Mouse (Mus musculus): ENCODE results near the gene Nrm. TPM values are rescaled to one million over a fixed set of nuclear protein-coding genes. Genes with fewer than 3 reads are reported as not detected.

The Nrm gene
- polyA plus RNA-seq, 1 experiment from 2014 or later: 48.1 TPM

DNA sequence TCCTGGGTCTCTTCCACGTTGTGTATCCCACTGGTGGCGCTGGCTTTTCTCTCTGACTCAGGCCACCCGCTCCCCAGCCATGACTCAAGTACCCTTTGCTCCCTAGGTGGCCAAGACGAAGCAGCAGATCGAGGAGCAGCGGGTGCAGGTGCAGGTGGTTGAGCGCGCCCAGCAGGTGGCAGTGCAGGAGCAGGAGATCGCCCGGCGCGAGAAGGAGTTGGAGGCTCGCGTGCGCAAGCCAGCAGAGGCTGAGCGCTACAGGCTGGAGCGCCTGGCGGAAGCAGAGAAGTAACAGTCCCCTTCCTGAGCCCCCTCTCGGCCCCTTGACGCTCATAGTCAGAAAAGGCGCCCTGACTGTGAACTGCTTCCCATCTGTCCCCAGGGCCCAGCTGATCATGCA, 31.4 kb upstream of the Nrm start:
- Histone ChIP-seq H3K27me3 (ENCODE audit: control insufficient read depth, insufficient read depth, low read length) (no peaks in the 10 kb centered on the region), H3K4me3 (ENCODE audit: low read depth, low read length) (no peak overlapping the region), H3K9me3 (replicated peaks; ENCODE audit: control insufficient read depth, low read length) (no peaks in the 10 kb centered on the region), H3K4me2 (no peak overlapping the region; the same call in 1 of the 2 replicates), H3K27ac (ENCODE audit: low read depth, low read length) (0 out of 2 replicates have a peak overlapping the region, but pooled peaks have one; percentile 24), H3K36me3 (ENCODE audit: control insufficient read depth, insufficient read depth, low read length) (peaks cover 41% of the 10 kb centered on the region), H3K9ac (ENCODE audit: low read depth, low read length) (no peak overlapping the region), H3K4me1 (ENCODE audit: control insufficient read depth, insufficient read depth, low read length) (peaks cover 1% of the 10 kb centered on the region)
- WGBS (ENCODE audit: insufficient replicate concordance): 2% methylated on average over 21 of the region's 21 CpGs
- ATAC-seq (replicated peaks; ENCODE audit: insufficient number of reproducible peaks, low FRiP score, low TSS enrichment): peak; percentile 60

DNA sequence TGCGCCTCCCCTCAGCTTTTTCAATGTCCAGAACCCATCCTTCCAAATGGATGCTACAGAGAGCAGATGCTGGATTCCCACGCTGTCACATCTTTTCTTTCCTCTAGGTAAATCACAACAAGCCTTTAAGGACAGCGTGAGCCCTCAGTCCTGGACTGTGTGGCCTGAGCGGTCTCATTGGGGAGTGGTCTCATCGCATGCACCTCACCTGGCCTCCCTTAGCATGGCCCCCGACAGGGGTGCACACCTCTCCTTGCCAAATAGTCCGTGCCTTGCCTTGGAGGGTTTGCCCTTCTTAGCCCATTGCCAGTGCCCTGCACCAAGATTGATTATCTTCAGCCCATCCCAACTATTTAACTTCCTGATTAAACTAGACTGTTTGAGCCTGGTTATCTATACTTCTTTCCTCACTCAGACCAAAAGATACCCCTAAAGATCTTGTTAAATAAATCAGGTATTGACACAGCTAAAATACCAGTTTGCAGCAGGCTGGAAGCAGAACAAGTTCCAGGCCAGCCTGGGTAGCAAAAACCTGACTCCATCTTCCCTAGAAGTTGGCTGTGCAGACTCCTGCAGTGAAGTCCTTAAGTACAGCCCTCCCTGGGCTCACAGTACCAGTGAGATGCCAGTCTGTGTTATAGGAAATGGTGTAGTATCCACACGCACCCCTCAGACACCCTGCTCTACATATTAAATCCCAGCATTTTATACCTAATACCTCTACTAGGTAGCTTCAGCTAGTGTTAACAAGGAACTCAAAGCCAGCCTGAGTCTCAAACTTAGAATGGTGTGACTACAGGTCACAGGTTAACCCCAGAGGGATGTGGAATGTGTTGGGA, 28.5 kb upstream of the Nrm start:
- no peak overlapping the region for H3K27ac ChIP-seq (ENCODE audit: low read depth, low read length)
- H3K4me2 ChIP-seq: no peak overlapping the region
- no peaks in the 10 kb centered on the region for H3K9me3 ChIP-seq (replicated peaks; ENCODE audit: control insufficient read depth, low read length)
- ATAC-seq (replicated peaks; ENCODE audit: insufficient number of reproducible peaks, low FRiP score, low TSS enrichment): no peak
- H3K4me1 ChIP-seq (ENCODE audit: control insufficient read depth, insufficient read depth, low read length): peaks cover 15% of the 10 kb centered on the region
- H3K4me3 ChIP-seq (ENCODE audit: low read depth, low read length): no peak overlapping the region
- no peak overlapping the region for H3K9ac ChIP-seq (ENCODE audit: low read depth, low read length)
- no peaks in the 10 kb centered on the region for H3K27me3 ChIP-seq (ENCODE audit: control insufficient read depth, insufficient read depth, low read length)
- WGBS (ENCODE audit: insufficient replicate concordance): 62% methylated on average over 8 of the region's 8 CpGs
- H3K36me3 ChIP-seq (ENCODE audit: control insufficient read depth, insufficient read depth, low read length): peaks cover 48% of the 10 kb centered on the region

DNA sequence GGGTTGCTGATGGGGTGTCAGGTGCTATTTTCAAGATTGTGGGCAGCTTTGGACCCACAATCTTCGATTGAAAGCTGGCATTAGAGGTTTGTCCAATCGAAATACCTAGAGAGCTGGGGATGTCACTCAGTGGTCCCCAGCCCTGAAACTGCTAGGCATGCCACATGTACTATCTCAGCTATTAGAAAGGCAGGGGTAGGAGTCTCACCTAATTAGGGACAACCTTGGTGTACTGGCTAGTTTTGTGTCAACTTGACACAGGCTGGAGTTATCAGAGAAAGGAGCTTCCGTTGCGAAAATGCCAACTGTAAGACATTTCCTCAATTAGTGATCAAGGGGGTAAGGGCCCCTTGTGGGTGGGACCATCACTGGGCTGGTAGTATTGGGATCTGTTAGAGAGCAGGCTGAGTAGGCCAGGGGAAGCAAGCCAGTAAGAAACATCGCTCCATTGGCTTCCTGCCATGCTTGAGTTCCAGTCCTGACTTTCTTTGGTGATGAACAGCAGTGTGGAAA, 27.8 kb upstream of the Nrm start:
- WGBS (ENCODE audit: insufficient replicate concordance): 23% methylated on average over 5 of the region's 5 CpGs
- H3K4me3 ChIP-seq (ENCODE audit: low read depth, low read length): no peak overlapping the region
- H3K4me1 ChIP-seq (ENCODE audit: control insufficient read depth, insufficient read depth, low read length): peaks cover 15% of the 10 kb centered on the region
- no peak overlapping the region for H3K4me2 ChIP-seq
- H3K9me3 ChIP-seq (replicated peaks; ENCODE audit: control insufficient read depth, low read length): no peaks in the 10 kb centered on the region
- no peak overlapping the region for H3K27ac ChIP-seq (ENCODE audit: low read depth, low read length)
- no peaks in the 10 kb centered on the region for H3K27me3 ChIP-seq (ENCODE audit: control insufficient read depth, insufficient read depth, low read length)
- no peak overlapping the region for H3K9ac ChIP-seq (ENCODE audit: low read depth, low read length)
- peaks cover 41% of the 10 kb centered on the region for H3K36me3 ChIP-seq (ENCODE audit: control insufficient read depth, insufficient read depth, low read length)
- no peak for ATAC-seq (replicated peaks; ENCODE audit: insufficient number of reproducible peaks, low FRiP score, low TSS enrichment)

DNA sequence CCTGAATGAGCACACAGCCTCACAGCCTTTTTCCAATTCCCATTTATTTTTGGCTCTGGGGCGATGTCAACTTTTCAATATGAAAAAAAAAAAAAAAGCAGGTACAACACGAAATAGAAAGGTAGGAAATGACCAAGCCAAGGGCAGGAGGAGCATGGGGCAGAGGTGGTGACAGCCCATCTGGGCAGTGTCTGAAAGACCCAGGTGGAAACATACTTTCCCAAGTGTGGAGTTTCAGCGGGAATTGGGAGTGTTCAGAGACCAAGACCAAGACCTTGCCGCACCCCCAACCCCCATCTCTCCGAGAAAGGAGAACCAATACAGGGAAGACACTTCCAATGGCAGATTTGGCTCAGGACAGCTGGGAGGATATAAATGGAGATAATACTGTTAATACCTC, 27.2 kb upstream of the Nrm start:
- Histone ChIP-seq H3K9ac (ENCODE audit: low read depth, low read length) (no peak overlapping the region), H3K4me3 (ENCODE audit: low read depth, low read length) (no peak overlapping the region), H3K9me3 (replicated peaks; ENCODE audit: control insufficient read depth, low read length) (no peaks in the 10 kb centered on the region), H3K27me3 (ENCODE audit: control insufficient read depth, insufficient read depth, low read length) (no peaks in the 10 kb centered on the region), H3K27ac (ENCODE audit: low read depth, low read length) (no peak overlapping the region), H3K4me2 (no peak overlapping the region; the same call in 1 of the 2 replicates), H3K4me1 (ENCODE audit: control insufficient read depth, insufficient read depth, low read length) (peaks cover 15% of the 10 kb centered on the region), H3K36me3 (ENCODE audit: control insufficient read depth, insufficient read depth, low read length) (peaks cover 41% of the 10 kb centered on the region)
- 59% methylated on average over 5 of the region's 5 CpGs for WGBS (ENCODE audit: insufficient replicate concordance)
- no peak for ATAC-seq (replicated peaks; ENCODE audit: insufficient number of reproducible peaks, low FRiP score, low TSS enrichment)

DNA sequence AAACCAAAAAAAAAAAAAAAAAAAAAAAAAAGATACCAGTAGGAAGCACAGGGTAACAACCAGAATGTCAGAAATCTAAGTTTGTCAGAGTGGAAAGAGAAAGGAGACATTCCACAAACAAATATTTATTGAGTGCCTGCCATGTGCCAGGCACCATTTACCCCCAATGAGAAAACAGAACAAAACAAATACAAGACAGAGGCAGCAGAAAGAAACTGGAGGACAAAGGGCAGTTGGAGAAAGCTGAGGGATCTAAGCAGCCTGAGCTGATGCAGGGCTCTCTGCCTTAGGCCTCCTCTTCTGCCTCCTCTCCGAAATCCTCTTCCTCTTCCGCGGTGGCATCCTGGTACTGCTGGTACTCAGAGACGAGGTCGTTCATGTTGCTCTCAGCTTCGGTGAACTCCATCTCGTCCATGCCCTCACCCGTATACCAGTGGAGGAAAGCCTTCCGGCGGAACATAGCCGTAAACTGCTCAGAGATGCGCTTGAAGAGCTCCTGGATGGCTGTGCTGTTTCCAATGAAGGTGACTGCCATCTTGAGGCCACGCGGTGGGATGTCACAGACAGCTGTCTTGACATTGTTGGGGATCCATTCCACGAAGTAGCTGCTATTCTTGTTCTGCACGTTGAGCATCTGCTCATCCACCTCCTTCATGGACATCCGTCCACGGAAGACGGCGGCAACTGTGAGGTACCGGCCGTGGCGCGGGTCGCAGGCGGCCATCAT, 26.3 kb upstream of the Nrm start:
- H3K9me3 ChIP-seq (replicated peaks; ENCODE audit: control insufficient read depth, low read length): no peaks in the 10 kb centered on the region
- no peaks in the 10 kb centered on the region for H3K27me3 ChIP-seq (ENCODE audit: control insufficient read depth, insufficient read depth, low read length)
- peaks cover 41% of the 10 kb centered on the region for H3K36me3 ChIP-seq (ENCODE audit: control insufficient read depth, insufficient read depth, low read length)
- H3K9ac ChIP-seq (ENCODE audit: low read depth, low read length): peak overlapping the region; percentile 46
- peak overlapping the region; percentile 90 for H3K4me3 ChIP-seq (ENCODE audit: low read depth, low read length)
- WGBS (ENCODE audit: insufficient replicate concordance): 80% methylated on average over 26 of the region's 26 CpGs
- ATAC-seq (replicated peaks; ENCODE audit: insufficient number of reproducible peaks, low FRiP score, low TSS enrichment): no peak
- peaks cover 19% of the 10 kb centered on the region for H3K4me1 ChIP-seq (ENCODE audit: control insufficient read depth, insufficient read depth, low read length)
- peak overlapping the region; percentile 41 for H3K27ac ChIP-seq (ENCODE audit: low read depth, low read length)
- peak overlapping the region; percentile 75 for H3K4me2 ChIP-seq

DNA sequence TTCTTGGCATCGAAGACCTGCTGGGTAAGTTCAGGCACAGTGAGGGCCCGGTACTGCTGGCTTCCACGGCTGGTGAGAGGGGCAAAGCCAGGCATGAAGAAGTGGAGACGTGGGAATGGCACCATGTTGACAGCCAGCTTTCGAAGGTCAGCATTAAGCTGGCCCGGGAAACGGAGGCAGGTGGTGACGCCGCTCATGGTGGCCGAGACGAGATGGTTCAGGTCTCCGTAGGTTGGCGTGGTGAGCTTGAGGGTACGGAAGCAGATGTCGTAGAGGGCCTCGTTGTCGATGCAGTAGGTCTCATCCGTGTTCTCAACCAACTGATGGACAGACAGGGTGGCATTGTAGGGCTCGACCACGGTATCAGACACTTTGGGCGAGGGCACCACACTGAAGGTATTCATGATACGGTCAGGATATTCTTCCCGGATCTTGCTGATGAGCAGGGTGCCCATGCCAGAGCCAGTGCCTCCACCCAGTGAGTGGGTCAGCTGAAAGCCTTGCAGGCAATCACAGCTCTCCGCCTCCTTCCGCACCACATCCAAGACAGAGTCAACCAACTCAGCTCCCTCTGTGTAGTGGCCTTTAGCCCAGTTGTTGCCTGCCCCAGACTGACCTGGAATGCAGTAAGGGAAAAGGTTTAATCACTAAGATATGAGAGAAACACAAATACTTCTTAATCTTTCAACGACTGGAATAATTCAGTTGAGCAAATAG, 25.5 kb upstream of the Nrm start:
- whole genome bisulfite sequencing (ENCODE audit: insufficient replicate concordance): 83% methylated on average over 26 of the region's 26 CpGs
- H3K9ac ChIP-seq (ENCODE audit: low read depth, low read length): peak overlapping the region; percentile 100

DNA sequence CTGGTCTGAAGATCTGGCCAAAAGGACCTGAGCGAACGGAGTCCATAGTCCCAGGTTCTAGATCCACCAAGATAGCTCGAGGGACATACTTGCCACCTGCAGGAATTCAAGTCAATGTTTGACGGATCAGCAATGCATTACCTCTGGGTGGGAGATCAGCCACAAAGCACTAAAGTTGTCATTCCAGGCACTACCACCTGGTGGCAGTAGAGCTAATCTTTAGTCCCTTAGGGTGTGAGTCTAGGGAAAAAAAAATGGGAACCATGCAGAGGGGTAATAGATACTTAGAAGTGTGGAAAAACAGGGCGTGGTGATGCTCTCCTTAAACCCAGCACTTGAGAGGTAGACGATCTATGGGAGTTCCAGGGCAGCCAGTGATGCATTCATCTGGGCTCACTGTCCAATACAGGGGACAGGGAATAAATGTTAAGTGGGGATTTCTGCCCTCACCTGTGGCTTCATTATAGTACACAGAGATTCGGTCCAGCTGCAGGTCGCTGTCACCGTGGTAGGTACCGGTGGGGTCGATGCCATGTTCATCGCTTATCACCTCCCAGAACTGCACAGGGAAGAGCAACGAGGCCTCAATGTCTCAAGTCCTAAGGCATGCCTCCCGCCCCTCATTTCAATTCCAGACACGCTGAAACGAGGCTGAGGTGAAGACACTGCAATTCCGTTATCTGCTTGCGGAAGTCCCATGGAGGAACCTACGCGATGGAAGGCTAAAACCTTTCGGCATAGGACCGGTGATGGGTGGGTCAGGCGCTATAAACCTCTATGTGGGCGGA, 24.7 kb upstream of the Nrm start:
- H3K36me3 ChIP-seq (ENCODE audit: control insufficient read depth, insufficient read depth, low read length): peaks cover 37% of the 10 kb centered on the region
- H3K9ac ChIP-seq (ENCODE audit: low read depth, low read length): peak overlapping the region; percentile 100
- H3K27ac ChIP-seq (ENCODE audit: low read depth, low read length): peak overlapping the region; percentile 99
- peak overlapping the region; percentile 90 for H3K4me3 ChIP-seq (ENCODE audit: low read depth, low read length)
- 9% methylated on average over 24 of the region's 24 CpGs for WGBS (ENCODE audit: insufficient replicate concordance)
- H3K27me3 ChIP-seq (ENCODE audit: control insufficient read depth, insufficient read depth, low read length): no peaks in the 10 kb centered on the region
- H3K9me3 ChIP-seq (replicated peaks; ENCODE audit: control insufficient read depth, low read length): no peaks in the 10 kb centered on the region
- H3K4me2 ChIP-seq: peak overlapping the region; percentile 75
- no peak for ATAC-seq (replicated peaks; ENCODE audit: insufficient number of reproducible peaks, low FRiP score, low TSS enrichment)
- peaks cover 19% of the 10 kb centered on the region for H3K4me1 ChIP-seq (ENCODE audit: control insufficient read depth, insufficient read depth, low read length)

More for the DNA sequence above, 25.5 kb upstream of the Nrm start:
- Histone ChIP-seq H3K27me3 (ENCODE audit: control insufficient read depth, insufficient read depth, low read length) (no peaks in the 10 kb centered on the region), H3K36me3 (ENCODE audit: control insufficient read depth, insufficient read depth, low read length) (peaks cover 41% of the 10 kb centered on the region), H3K27ac (ENCODE audit: low read depth, low read length) (peak overlapping the region; percentile 41), H3K9me3 (replicated peaks; ENCODE audit: control insufficient read depth, low read length) (no peaks in the 10 kb centered on the region), H3K4me2 (peak overlapping the region; percentile 75), H3K4me1 (ENCODE audit: control insufficient read depth, insufficient read depth, low read length) (peaks cover 19% of the 10 kb centered on the region), H3K4me3 (ENCODE audit: low read depth, low read length) (peak overlapping the region; percentile 90)
- ATAC-seq (replicated peaks; ENCODE audit: insufficient number of reproducible peaks, low FRiP score, low TSS enrichment): no peak
